Mouse (Mus musculus) liver, embryonic 14.5 days (tissue): Measurements from ENCODE around the gene Vmn2r72. TPM values are rescaled to one million over a fixed set of nuclear protein-coding genes. Genes with fewer than 3 reads are reported as not detected.

ENCODE experiments used
- ATAC-seq: fragments of 200-750 bp; cut with Nextera tagmentation; 2 replicates; pipeline ENCODE4 v1.8.0; 2017; ENCODE audit warnings: moderate number of reproducible peaks, mild to moderate bottlenecking, moderate library complexity; ENCODE audit not compliant: insufficient read depth
- DNase-seq, 3 experiments: peaks; one replicate each; pipeline ENCODE4 v3.0.0-alpha.2; 2012 to 2013; ENCODE audit warnings: low read depth in 3 of 3, low spot score in 3 of 3
- H3K27ac ChIP-seq: fragments of 300-500 bp; sonication (generic); 2 replicates; pipeline ENCODE4 v1.5.1; 2014; ENCODE audit warnings: moderate library complexity, mild to moderate bottlenecking, control low read depth, inconsistent platforms
- H3K27me3 ChIP-seq: fragments of 300-500 bp; sonication (generic); 2 replicates; pipeline ENCODE4 v1.6.1; 2014; ENCODE audit warnings: mild to moderate bottlenecking, low read length, moderate library complexity; ENCODE audit not compliant: control insufficient read depth, insufficient read depth
- H3K36me3 ChIP-seq: fragments of 300-500 bp; sonication (generic); replicated peaks from 2 replicates; pipeline ENCODE4 v1.6.1; 2014; ENCODE audit warnings: low read depth; ENCODE audit not compliant: control insufficient read depth, insufficient read depth
- H3K4me1 ChIP-seq, 2 experiments: fragments of 200-500 bp in 1 of 2; fragments of 300-500 bp in 1 of 2; sonication (generic) in 1 of 2; replicated peaks; 2 replicates each; pipeline ENCODE4 v1.6.1; 2012 to 2014; ENCODE audit warnings: antibody characterized with exemption in 1 of 2, inconsistent platforms in 1 of 2, low read length in 1 of 2; ENCODE audit not compliant: control insufficient read depth in 2 of 2, insufficient read depth in 2 of 2
- H3K4me2 ChIP-seq: fragments of 300-500 bp; sonication (generic); 2 replicates; pipeline ENCODE4 v1.6.1; 2014; ENCODE audit warnings: low read depth, mild to moderate bottlenecking, control low read depth, moderate library complexity
- H3K4me3 ChIP-seq, 2 experiments: fragments of 200-500 bp in 1 of 2; fragments of 300-500 bp in 1 of 2; sonication (generic) in 1 of 2; 2 replicates each; pipeline ENCODE4 v1.5.1; 2012 to 2014; ENCODE audit warnings: low read depth in 2 of 2, low read length in 2 of 2, mild to moderate bottlenecking in 2 of 2, control low read depth in 1 of 2, inconsistent platforms in 1 of 2, moderate library complexity in 1 of 2; ENCODE audit not compliant: insufficient read depth in 1 of 2
- H3K9ac ChIP-seq: fragments of 300-500 bp; sonication (generic); replicated peaks from 2 replicates; pipeline ENCODE4 v1.6.1; 2014; ENCODE audit warnings: mild to moderate bottlenecking, control low read depth, moderate library complexity
- H3K9me3 ChIP-seq: fragments of 300-500 bp; sonication (generic); 2 replicates; pipeline ENCODE4 v1.6.1; 2016; ENCODE audit warnings: low read length, mixed read lengths; ENCODE audit not compliant: control insufficient read depth
- CTCF ChIP-seq: IDR thresholded peaks from 2 replicates; pipeline ENCODE4 v1.5.1; 2016; ENCODE audit warnings: antibody characterized with exemption, low read depth, control low read depth
- EP300 ChIP-seq: IDR thresholded peaks from 2 replicates; pipeline ENCODE4 v1.6.1; 2016; ENCODE audit warnings: antibody characterized with exemption, low read depth
- WGBS: fragments of 180-500 bp; shearing (Covaris S2); extraction: QIAGEN DNeasy Blood & Tissue Kit; methylation state at CpG from one replicate; pipeline ENCODE4 v1.1.7; 2014; ENCODE audit not compliant: insufficient replicate concordance; 5-methylcytosine and 5-hydroxymethylcytosine counted together
- polyA plus RNA-seq, 2 experiments: library from polyadenylated mRNA; depleted of rRNA in 1 of 2; stranded (reverse) in 1 of 2; unstranded in 1 of 2; fragments of >200 nt; fragmentation: Nextera tagmentation in 1 of 2; extraction: Ambion mirVana in 1 of 2; gene quantifications; 2 replicates each; pipeline versions ENCODE4 v1.2.1 to v1.2.3; 2012 to 2014

Gene Vmn2r72
- not detected in 2 replicates for polyA plus RNA-seq (2012; rRNA removed)
- polyA plus RNA-seq (2014; fragmentation: Nextera tagmentation; extraction: Ambion mirVana) = not detected in 2 replicates

DNA sequence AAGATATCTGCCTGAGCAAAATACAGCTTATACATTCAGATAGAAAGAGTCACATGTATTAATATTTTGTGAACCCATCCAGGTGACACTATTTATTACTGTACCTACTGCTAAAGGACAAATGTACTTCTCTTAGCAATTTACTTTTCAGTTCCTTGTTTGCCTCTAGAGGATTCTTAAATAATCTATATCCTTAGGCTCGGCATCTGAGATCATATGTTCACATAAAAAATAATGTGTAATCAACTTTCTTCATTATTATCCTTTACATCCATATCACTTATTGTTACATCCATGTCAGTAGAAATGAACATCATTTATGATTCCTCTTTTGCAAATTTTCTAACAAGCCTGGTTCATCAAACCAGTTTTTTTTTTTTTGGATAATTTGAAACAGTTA lies at the start of gene Vmn2r72:
Gene Vmn2r72, minus strand, starts transcription at position 101 of the 400 bp plus-strand sequence.
- H3K4me2 ChIP-seq = no peak within 1 kb of the TSS

More for the DNA sequence above, at the start of gene Vmn2r72:
- Histone ChIP-seq H3K27ac (no peak within 1 kb of the TSS), H3K9ac (no peak within 1 kb of the TSS), H3K36me3 (no peaks in the 10 kb centered on the region), H3K27me3 (no peaks in the 10 kb centered on the region), H3K9me3 (no peaks in the 10 kb centered on the region), H3K4me1 (no peaks in the 10 kb centered on the region), H3K4me3 (no peak within 1 kb of the TSS)
- ATAC-seq (no peak), DNase-seq (no peak)
- TF ChIP-seq EP300 = no peak
- TF ChIP-seq CTCF = no peak
- 53% methylated on average over 1 of the region's 1 CpGs for WGBS

Other genes with a start within 250 kb of the Vmn2r72 start
- gene Vmn2r71, start 192.0 kb downstream of the Vmn2r72 start, polyA plus RNA-seq (2012; rRNA removed) = not detected in 2 replicates
- not detected in 2 replicates for gene Vmn2r71, start 192.0 kb downstream of the Vmn2r72 start, polyA plus RNA-seq (2014; fragmentation: Nextera tagmentation; extraction: Ambion mirVana)
- not detected in 2 replicates for gene Vmn2r70, start 185.9 kb downstream of the Vmn2r72 start, polyA plus RNA-seq (2012; rRNA removed)
- not detected in 2 replicates for gene Vmn2r70, start 185.9 kb downstream of the Vmn2r72 start, polyA plus RNA-seq (2014; fragmentation: Nextera tagmentation; extraction: Ambion mirVana)
- gene Vmn2r73, start 121.2 kb upstream of the Vmn2r72 start, polyA plus RNA-seq (2012; rRNA removed) = not detected in 2 replicates
- gene Vmn2r73, start 121.2 kb upstream of the Vmn2r72 start, polyA plus RNA-seq (2014; fragmentation: Nextera tagmentation; extraction: Ambion mirVana) = not detected in 2 replicates
- not detected in 2 replicates for gene Vmn2r74, start 206.5 kb upstream of the Vmn2r72 start, polyA plus RNA-seq (2012; rRNA removed)
- not detected in 2 replicates for gene Vmn2r74, start 206.5 kb upstream of the Vmn2r72 start, polyA plus RNA-seq (2014; fragmentation: Nextera tagmentation; extraction: Ambion mirVana)